Mouse (Mus musculus) C2C12 (cell line): Measurements from ENCODE around the gene Ifngr2.

ENCODE experiments used
- CEBPB ChIP-seq: IDR thresholded peaks from one replicate; pipeline ENCODE4 v1.6.1; 2011; ENCODE audit warnings: low read depth, mild to moderate bottlenecking, control low read depth, moderate library complexity
- CTCF ChIP-seq: IDR thresholded peaks from one replicate; pipeline ENCODE4 v1.5.1; 2011; ENCODE audit not compliant: control insufficient read depth, insufficient read depth, insufficient read length
- MAX ChIP-seq: IDR thresholded peaks from one replicate; pipeline ENCODE4 v1.6.1; 2011; ENCODE audit warnings: mild to moderate bottlenecking, control low read depth
- MYOD1 ChIP-seq: IDR thresholded peaks from one replicate; pipeline ENCODE4 v1.6.1; 2011; ENCODE audit warnings: low read depth; ENCODE audit not compliant: control insufficient read depth, insufficient read length
- USF1 ChIP-seq: IDR thresholded peaks from one replicate; pipeline ENCODE4 v1.6.1; 2011; ENCODE audit warnings: low read depth, mild to moderate bottlenecking, control low read depth, moderate library complexity

- TF ChIP-seq CTCF (no peak), MYOD1 (no peak), USF1 (no peak), MAX (no peak), CEBPB (no peak)
These were observed 3.3 kb upstream of the Ifngr2 start for GRCm38 (mm10) chr16:91543619-91544018.
